Mouse (Mus musculus): ENCODE data around the gene Sh3bp4.

Sh3bp4 gene

GRCm38 (mm10) chr1:89094416-89094815, 24.2 kb downstream of the Sh3bp4 start:
- peak; percentile 74 for DNase-seq

GRCm38 (mm10) chr1:89095642-89096424, 25.6 kb downstream of the Sh3bp4 start:
- peak; percentile 65 for DNase-seq

- DNase-seq = no peak
These were observed 32.2 kb downstream of the Sh3bp4 start for GRCm38 (mm10) chr1:89102231-89103003.

- peak; percentile 40 for DNase-seq
These were observed 32.7 kb downstream of the Sh3bp4 start for GRCm38 (mm10) chr1:89103004-89103263.

GRCm38 (mm10) chr1:89103505-89103904, 33.3 kb downstream of the Sh3bp4 start:
- DNase-seq = no peak

DNA sequence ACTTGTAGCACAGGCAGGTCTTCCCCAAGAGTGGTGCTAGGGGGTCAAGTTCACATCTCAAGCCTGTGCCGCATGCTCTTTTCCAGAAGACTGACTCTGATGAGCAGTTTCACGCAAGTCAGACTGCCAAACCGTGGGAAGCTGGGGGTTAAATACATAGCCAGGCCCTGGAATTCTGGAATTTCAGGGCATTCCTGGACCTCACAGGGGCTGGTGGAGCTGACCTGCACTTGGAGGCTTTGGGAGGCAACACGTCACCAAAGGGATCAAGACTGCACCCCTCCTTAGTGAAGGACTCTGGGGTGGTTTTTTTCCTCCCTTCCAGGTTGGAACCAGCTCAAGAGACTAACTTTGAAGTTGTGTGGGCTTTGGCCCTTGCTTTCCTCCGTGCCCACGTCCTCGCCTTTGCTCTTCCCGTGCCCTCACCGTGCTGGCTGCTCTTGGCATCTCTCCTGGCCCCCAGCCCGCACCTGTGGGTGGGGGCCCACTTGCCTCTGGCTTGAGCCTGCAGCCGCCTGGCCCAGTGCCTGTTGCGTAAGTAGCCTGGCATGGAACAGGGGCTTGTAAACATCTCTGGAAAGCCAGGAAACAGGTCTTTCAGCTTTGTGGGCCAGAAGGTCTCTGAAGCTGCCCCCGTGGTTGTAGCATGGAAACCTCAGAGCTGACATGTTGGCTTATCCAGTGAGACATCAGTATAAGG, 34.0 kb downstream of the Sh3bp4 start:
- no peak for DNase-seq

GRCm38 (mm10) chr1:89105891-89106830, 35.9 kb downstream of the Sh3bp4 start:
- DNase-seq = peak; percentile 72

DNA sequence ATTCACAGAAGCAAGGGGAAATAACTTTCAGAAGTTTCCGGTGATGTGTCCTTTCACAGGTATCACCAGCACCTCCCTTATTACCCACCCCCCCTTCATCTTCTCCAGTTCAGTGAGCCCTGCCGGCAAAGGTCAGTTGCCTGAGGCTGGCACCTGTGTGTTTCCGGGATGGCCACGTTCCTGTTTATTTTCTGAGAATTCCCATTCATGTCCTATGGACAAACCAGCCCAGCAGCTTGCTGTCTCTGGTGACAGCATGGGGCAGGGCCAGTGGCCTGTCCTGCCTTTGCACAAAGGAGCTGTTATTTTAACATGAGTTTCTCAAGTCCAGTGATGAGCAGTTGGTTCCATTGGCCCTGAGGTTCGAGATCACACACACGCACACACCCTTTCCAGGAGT, 37.3 kb downstream of the Sh3bp4 start:
- DNase-seq = no peak

- DNase-seq = peak; percentile 51
These were observed 38.2 kb downstream of the Sh3bp4 start for GRCm38 (mm10) chr1:89108340-89108896.

DNA sequence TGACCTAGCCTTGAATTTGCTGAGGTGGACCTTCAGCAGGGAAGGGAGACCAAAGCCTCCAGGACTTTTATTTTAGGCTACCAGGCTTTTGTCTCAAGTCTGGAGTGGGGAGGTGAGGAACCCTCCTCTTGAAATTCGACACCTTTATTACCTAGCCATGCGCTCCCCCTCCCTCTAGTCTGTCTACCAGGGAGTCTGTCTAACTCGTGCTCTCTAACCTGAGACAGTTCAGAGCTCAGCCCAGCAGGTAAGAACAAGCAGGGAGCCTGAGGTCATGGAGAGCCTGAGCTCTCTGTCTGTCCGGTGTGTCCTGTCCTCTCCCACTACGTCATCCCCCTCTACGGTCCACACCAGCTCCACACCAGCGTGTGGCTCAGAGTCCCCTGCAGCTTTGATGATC, 39.6 kb downstream of the Sh3bp4 start:
- no peak for DNase-seq

GRCm38 (mm10) chr1:89110767-89111534, 40.7 kb downstream of the Sh3bp4 start:
- DNase-seq = no peak

DNA sequence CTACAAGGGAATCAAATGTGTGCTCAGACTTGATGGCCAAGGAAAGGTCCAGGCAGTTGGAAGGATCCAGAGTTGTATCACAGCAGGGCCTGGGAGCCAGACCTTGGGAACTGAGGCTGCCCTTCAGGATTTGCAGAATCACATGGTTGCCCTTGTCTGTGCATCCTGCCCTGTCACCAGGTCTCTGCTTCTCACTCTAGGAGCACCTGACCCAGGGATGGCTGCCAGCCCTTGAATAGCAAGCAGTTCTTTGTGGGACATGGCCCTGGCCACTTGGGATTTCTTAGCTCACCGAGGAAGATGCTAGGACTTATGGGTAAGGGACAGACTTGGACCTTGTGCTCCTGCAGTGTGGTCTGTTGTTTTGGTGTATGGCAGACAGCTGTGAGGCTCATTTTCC, 42.3 kb downstream of the Sh3bp4 start:
- no peak for DNase-seq

GRCm38 (mm10) chr1:89113731-89114130, 43.5 kb downstream of the Sh3bp4 start:
- no peak for DNase-seq

- DNase-seq = peak; percentile 53
These were observed 46.8 kb downstream of the Sh3bp4 start for GRCm38 (mm10) chr1:89117062-89117461.

- DNase-seq = no peak
These were observed 47.9 kb downstream of the Sh3bp4 start for GRCm38 (mm10) chr1:89118076-89118475.

DNA sequence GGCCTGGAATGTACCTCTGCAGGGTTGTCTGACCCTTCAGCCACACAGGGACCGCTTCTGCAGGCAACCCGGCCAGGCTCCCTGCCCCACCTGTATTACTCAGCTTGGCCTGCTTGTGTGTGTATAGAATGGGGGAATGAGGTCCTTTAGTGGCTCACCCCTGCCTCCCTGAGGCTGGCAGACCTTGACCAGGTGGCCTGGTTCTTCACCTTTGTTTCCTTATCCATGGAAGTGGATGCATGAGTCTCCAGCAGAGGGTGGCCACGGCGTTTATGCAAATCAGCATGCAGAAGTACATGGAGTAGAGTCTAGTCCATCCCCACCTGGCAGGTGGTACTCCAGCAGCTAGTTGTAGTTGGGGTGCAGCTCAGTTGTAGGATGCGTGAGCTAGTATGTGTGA, 48.6 kb downstream of the Sh3bp4 start:
- DNase-seq = no peak

DNA sequence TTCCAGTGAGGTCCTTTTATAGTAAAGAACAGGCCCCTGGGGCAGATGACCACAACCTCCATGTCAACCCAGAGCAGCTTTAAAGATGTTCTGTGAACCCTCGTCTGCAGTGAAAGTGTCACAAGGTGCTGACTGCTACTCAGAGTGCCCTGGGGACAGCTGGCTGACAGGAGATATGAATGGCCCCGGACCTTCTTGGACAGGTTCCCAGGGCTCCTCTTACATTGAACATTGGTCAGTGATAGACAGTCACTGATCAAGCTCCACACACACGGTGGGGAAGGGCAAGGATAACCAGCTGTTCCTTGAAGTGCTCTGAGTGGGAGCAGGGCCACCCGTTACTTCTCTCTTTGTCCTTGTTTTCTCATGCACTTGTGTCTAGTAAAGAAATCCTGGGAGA, 50.1 kb downstream of the Sh3bp4 start:
- DNase-seq = no peak

DNA sequence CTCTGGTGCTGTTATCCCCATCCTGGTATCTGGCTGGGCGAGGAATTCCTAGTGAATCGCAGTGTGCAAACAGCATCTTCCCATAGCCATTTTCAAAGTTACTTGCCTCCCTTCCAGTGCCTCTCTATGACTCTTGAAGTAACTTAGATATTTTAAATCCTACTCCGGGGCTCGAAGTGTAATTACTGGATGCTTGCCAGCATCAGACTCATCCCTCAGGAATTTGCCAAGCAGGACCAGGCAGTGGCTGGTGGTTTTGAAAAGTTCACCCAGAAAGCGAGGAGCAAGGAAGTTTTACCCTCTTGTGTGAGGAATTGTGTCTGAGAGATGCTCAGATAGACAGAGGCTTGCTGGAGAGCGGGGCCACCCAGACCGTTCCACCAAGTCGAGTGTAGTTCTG, 51.3 kb downstream of the Sh3bp4 start:
- DNase-seq = peak; percentile 57

DNA sequence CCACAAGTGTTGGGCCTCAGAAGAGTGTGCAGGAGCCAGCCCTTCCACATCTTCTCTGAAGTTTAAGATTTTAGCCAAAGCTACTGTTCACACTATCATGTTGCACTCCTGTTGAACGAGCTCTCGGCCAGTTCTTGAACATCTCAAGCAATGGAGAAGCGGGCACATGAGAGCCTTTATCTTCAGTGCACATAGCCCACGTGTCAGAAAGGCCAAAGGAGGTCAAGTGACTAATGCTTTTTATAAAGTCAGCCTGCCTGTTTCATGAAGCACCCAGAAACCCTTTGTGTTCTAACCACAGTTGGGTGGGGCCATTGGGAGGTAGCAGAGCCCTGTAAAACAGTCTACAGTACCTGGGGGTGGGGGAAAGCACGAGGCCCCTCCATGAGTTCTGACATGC, 52.2 kb downstream of the Sh3bp4 start:
- DNase-seq = no peak

DNA sequence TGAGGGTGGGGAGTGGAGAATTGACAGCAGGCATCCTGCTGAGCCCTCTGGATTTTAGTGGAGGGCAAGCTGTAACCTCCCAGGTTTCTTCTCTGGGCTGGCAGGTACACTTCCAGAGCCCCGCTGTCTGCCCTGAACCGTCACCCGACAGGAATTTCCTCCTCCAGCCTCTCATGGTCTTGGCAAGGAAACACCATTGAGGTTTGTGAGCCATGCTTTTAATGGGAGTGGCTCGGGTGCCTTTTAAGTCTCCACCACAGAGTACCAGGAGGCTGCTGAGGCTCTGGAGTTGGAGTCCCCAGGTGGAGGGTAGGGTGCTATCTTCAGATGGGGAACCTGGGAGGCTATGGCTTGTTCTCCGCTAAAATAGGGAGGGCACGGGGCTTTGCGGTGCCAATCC, 53.9 kb downstream of the Sh3bp4 start:
- no peak for DNase-seq

DNA sequence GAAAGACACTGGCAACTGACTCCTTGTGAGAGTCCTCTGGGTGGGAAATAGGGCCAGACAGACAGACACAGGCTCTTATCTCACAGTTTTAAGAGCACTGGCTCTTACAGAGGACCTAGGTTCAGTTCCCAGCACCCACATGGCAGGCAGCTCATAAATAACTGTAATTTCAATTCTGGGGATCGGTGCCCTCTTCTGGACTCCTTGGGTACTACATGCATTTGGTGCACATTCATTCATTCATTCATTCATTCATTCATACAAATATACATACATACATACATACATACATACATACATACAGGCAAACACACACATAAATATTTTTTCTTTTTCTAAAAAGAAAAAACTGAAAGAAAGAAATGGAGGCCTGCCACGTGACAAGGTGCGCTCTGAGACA, 56.9 kb downstream of the Sh3bp4 start:
- DNase-seq = no peak

- DNase-seq = peak; percentile 49
These were observed 60.2 kb downstream of the Sh3bp4 start for GRCm38 (mm10) chr1:89130429-89130828.
